ENCODE assay signal across 8 mouse cellular contexts in genomic region chr9:55311560-55311959, GRCm38 (mm10). TPM values are rescaled to one million over a fixed set of nuclear protein-coding genes. Genes with fewer than 3 reads are reported as not detected.
DNase-seq lines count a peak whose midpoint lies in the region; ATAC-seq and TF ChIP-seq lines count a peak whose summit lies in the region.

No protein-coding gene starts in this region.

- peak; percentile 59 for DNase-seq in CD4-positive helper T cell, adult 2 months (ENCODE audit: low read depth, low spot score)
- DNase-seq in embryonic facial prominence, embryonic 14.5 days (ENCODE audit: low spot score) = peak; percentile 91
- peak; percentile 81 for DNase-seq in kidney, postnatal 10 days
- DNase-seq in natural killer cell, adult 2 months (ENCODE audit: low spot score in 2 of 2) = peak; percentile 55 to 62

- no peak overlapping the region for H3K27ac ChIP-seq in bone marrow, adult 2 months (ENCODE audit: control insufficient read depth, insufficient read depth, low read depth, low read length, poor library complexity)
- H3K27ac ChIP-seq in embryonic facial prominence, embryonic 14.5 days (replicated peaks; ENCODE audit: low read depth, low read length) = no peak overlapping the region
- H3K27ac ChIP-seq in heart, embryonic 15.5 days = no peak overlapping the region
- H3K27ac ChIP-seq in liver, embryonic 12.5 days = no peak overlapping the region
- H3K27ac ChIP-seq in stomach, embryonic 16.5 days (ENCODE audit: low read length) = no peak overlapping the region

- no peak for TF ChIP-seq POLR2A in bone marrow, adult 2 months (IDR thresholded peaks at IDR 0.05; ENCODE audit: borderline replicate concordance, control insufficient read depth, low read depth, low read length)

- 8% methylated on average over 5 of the region's 5 CpGs for WGBS in bone marrow, adult 2 months
- 6% methylated on average over 5 of the region's 5 CpGs for WGBS in embryonic facial prominence, embryonic 14.5 days
- WGBS in heart, embryonic 15.5 days = 7% methylated on average over 5 of the region's 5 CpGs
- WGBS in liver, embryonic 12.5 days (ENCODE audit: insufficient replicate concordance) = 5% methylated on average over 5 of the region's 5 CpGs
- WGBS in stomach, embryonic 16.5 days = 7% methylated on average over 5 of the region's 5 CpGs

- no peak overlapping the region for H3K9ac ChIP-seq in embryonic facial prominence, embryonic 14.5 days (ENCODE audit: low read depth, low read length)
- H3K9ac ChIP-seq in heart, embryonic 15.5 days = no peak overlapping the region
- no peak overlapping the region for H3K9ac ChIP-seq in liver, embryonic 12.5 days
- H3K9ac ChIP-seq in stomach, embryonic 16.5 days (ENCODE audit: low read length) = no peak overlapping the region

- H3K4me1 ChIP-seq in bone marrow, adult 2 months (ENCODE audit: control insufficient read depth, insufficient read depth, low read length) = peaks cover 2% of the 10 kb centered on the region; the same call in 1 of the 2 replicates
- no peaks in the 10 kb centered on the region for H3K4me1 ChIP-seq in embryonic facial prominence, embryonic 14.5 days (ENCODE audit: control insufficient read depth, insufficient read depth, low read length)
- no peaks in the 10 kb centered on the region for H3K4me1 ChIP-seq in heart, embryonic 15.5 days (replicated peaks)
- no peaks in the 10 kb centered on the region for H3K4me1 ChIP-seq in liver, embryonic 12.5 days
- no peaks in the 10 kb centered on the region for H3K4me1 ChIP-seq in stomach, embryonic 16.5 days (ENCODE audit: control insufficient read depth, insufficient read depth, low read length)

- peak; percentile 66 for TF ChIP-seq CTCF in bone marrow, adult 2 months (IDR thresholded peaks at IDR 0.05; ENCODE audit: control insufficient read depth, insufficient read depth, low read length)

- H3K4me3 ChIP-seq in bone marrow, adult 2 months (replicated peaks; ENCODE audit: control insufficient read depth, low read depth, low read length) = no peak overlapping the region
- no peak overlapping the region for H3K4me3 ChIP-seq in embryonic facial prominence, embryonic 14.5 days (ENCODE audit: low read depth, low read length)
- no peak overlapping the region for H3K4me3 ChIP-seq in heart, embryonic 15.5 days
- no peak overlapping the region for H3K4me3 ChIP-seq in liver, embryonic 12.5 days
- no peak overlapping the region for H3K4me3 ChIP-seq in stomach, embryonic 16.5 days (replicated peaks; ENCODE audit: low read length)

- H3K4me2 ChIP-seq in embryonic facial prominence, embryonic 14.5 days (ENCODE audit: low read depth, low read length) = no peak overlapping the region
- H3K4me2 ChIP-seq in heart, embryonic 15.5 days = no peak overlapping the region
- no peak overlapping the region for H3K4me2 ChIP-seq in liver, embryonic 12.5 days
- no peak overlapping the region for H3K4me2 ChIP-seq in stomach, embryonic 16.5 days (ENCODE audit: low read depth, low read length)

- H3K36me3 ChIP-seq in embryonic facial prominence, embryonic 14.5 days (ENCODE audit: control insufficient read depth, insufficient read depth, low read length) = no peaks in the 10 kb centered on the region
- no peaks in the 10 kb centered on the region for H3K36me3 ChIP-seq in heart, embryonic 15.5 days
- no peaks in the 10 kb centered on the region for H3K36me3 ChIP-seq in liver, embryonic 12.5 days
- H3K36me3 ChIP-seq in stomach, embryonic 16.5 days (ENCODE audit: control insufficient read depth, insufficient read depth, low read length) = no peaks in the 10 kb centered on the region

- H3K9me3 ChIP-seq in embryonic facial prominence, embryonic 14.5 days (ENCODE audit: control insufficient read depth, low read length) = no peaks in the 10 kb centered on the region
- H3K9me3 ChIP-seq in heart, embryonic 15.5 days (replicated peaks) = no peaks in the 10 kb centered on the region
- H3K9me3 ChIP-seq in liver, embryonic 12.5 days (replicated peaks) = no peaks in the 10 kb centered on the region
- H3K9me3 ChIP-seq in stomach, embryonic 16.5 days (replicated peaks; ENCODE audit: control insufficient read depth, low read length) = no peaks in the 10 kb centered on the region

- peak; percentile 86 for ATAC-seq in embryonic facial prominence, embryonic 14.5 days (ENCODE audit: low read depth)
- 0 out of 2 replicates have a peak, but pooled peaks have one; percentile 35 for ATAC-seq in heart, embryonic 15.5 days (replicated peaks; ENCODE audit: insufficient number of reproducible peaks, insufficient read depth, low FRiP score, low read depth)
- 0 out of 2 replicates have a peak, but pooled peaks have one; percentile 42 for ATAC-seq in liver, embryonic 12.5 days
- ATAC-seq in stomach, embryonic 16.5 days (ENCODE audit: insufficient read depth, low FRiP score) = peak; percentile 76

- no peaks in the 10 kb centered on the region for H3K27me3 ChIP-seq in embryonic facial prominence, embryonic 14.5 days (replicated peaks; ENCODE audit: control insufficient read depth, insufficient read depth, low read length)
- H3K27me3 ChIP-seq in heart, embryonic 15.5 days = no peaks in the 10 kb centered on the region
- peaks cover 10% of the 10 kb centered on the region; the same call in 1 of the 2 replicates for H3K27me3 ChIP-seq in liver, embryonic 12.5 days (replicated peaks)
- no peaks in the 10 kb centered on the region for H3K27me3 ChIP-seq in stomach, embryonic 16.5 days (ENCODE audit: control insufficient read depth, insufficient read depth, low read length)

RNA-seq across cellular contexts. Expression of gene Nrg4, which starts 15.1 kb away (rescaled TPM):
- polyA plus RNA-seq in bone marrow, adult 2 months (2011; ENCODE audit: insufficient read depth, insufficient read length, low replicate concordance, missing spikeins) = 1.2 and 1.8 TPM in 2 replicates
- polyA plus RNA-seq in embryonic facial prominence, embryonic 14.5 days (2014; fragmentation: Nextera tagmentation; extraction: Ambion mirVana) = 1.0 and 1.2 TPM in 2 replicates
- polyA plus RNA-seq in heart, embryonic 15.5 days (2015; fragmentation: Nextera tagmentation; extraction: Ambion mirVana) = 0.73 and 1.4 TPM in 2 replicates
- polyA plus RNA-seq in liver, embryonic 12.5 days (2016; fragmentation: Nextera tagmentation; extraction: Ambion mirVana) = 0.56 and 0.99 TPM in 2 replicates
- 1.00 and 1.1 TPM in 2 replicates for polyA plus RNA-seq in stomach, embryonic 16.5 days (2015; fragmentation: Nextera tagmentation; extraction: Ambion mirVana)

RNA-seq across cellular contexts. Expression of gene Tmem266, which starts 15.2 kb away (rescaled TPM):
- not detected in 2 replicates for polyA plus RNA-seq in bone marrow, adult 2 months (2011; ENCODE audit: insufficient read depth, insufficient read length, low replicate concordance, missing spikeins)
- polyA plus RNA-seq in embryonic facial prominence, embryonic 14.5 days (2014; fragmentation: Nextera tagmentation; extraction: Ambion mirVana) = 0.22 and 0.38 TPM in 2 replicates
- polyA plus RNA-seq in heart, embryonic 15.5 days (2015; fragmentation: Nextera tagmentation; extraction: Ambion mirVana) = 0.14 and 0.15 TPM in 2 replicates
- not detected in 2 replicates for polyA plus RNA-seq in liver, embryonic 12.5 days (2016; fragmentation: Nextera tagmentation; extraction: Ambion mirVana)
- polyA plus RNA-seq in stomach, embryonic 16.5 days (2015; fragmentation: Nextera tagmentation; extraction: Ambion mirVana) = 1.2 TPM in 2 replicates

Comparison
In these comparisons a context has a peak if more than half of its experiments do, and no peak if none do; other contexts are left out.
1. ATAC-seq: peak in every context shown above with its lines; median percentile 86 in embryonic facial prominence, embryonic 14.5 days; 76 in stomach, embryonic 16.5 days; 42 in liver, embryonic 12.5 days; 35 in heart, embryonic 15.5 days.